Mouse (Mus musculus) hindbrain, postnatal 0 days (tissue): ENCODE data around the gene Six4. TPM values are rescaled to one million over a fixed set of nuclear protein-coding genes. Genes with fewer than 3 reads are reported as not detected.
"Not testable (repeated sequence)": the region's sequence is repeated elsewhere in the genome, so short reads cannot be mapped to it uniquely, and the experiment has no call there.

ENCODE experiments used
- ATAC-seq: fragments of 200-750 bp; cut with Nextera tagmentation; 2 replicates; pipeline ENCODE4 v1.8.0; 2017; ENCODE audit warnings: mild to moderate bottlenecking, moderate TSS enrichment, moderate library complexity
- DNase-seq: peaks from one replicate; pipeline ENCODE4 v3.0.0-alpha.2; 2015; ENCODE audit warnings: low spot score
- H3K27ac ChIP-seq: fragments of 300-500 bp; sonication (generic); 2 replicates; pipeline ENCODE4 v1.5.1; 2014; ENCODE audit warnings: mild to moderate bottlenecking
- H3K27me3 ChIP-seq: fragments of 300-500 bp; sonication (generic); 2 replicates; pipeline ENCODE4 v1.6.1; 2014; ENCODE audit warnings: low read length, mixed read lengths; ENCODE audit not compliant: insufficient read depth
- H3K36me3 ChIP-seq: fragments of 300-500 bp; sonication (generic); 2 replicates; pipeline ENCODE4 v1.6.1; 2014; ENCODE audit warnings: low read length, mixed read lengths; ENCODE audit not compliant: insufficient read depth
- H3K4me1 ChIP-seq: fragments of 300-500 bp; sonication (generic); 2 replicates; pipeline ENCODE4 v1.6.1; 2014; ENCODE audit warnings: antibody characterized with exemption, low read length, mixed read lengths; ENCODE audit not compliant: insufficient read depth
- H3K4me2 ChIP-seq: fragments of 300-500 bp; sonication (generic); 2 replicates; pipeline ENCODE4 v1.6.1; 2014; ENCODE audit warnings: low read depth, mild to moderate bottlenecking, low read length, moderate library complexity, mixed read lengths
- H3K4me3 ChIP-seq: fragments of 300-500 bp; sonication (generic); 2 replicates; pipeline ENCODE4 v1.5.1; 2014; ENCODE audit warnings: low read length
- H3K9ac ChIP-seq: fragments of 300-500 bp; sonication (generic); replicated peaks from 2 replicates; pipeline ENCODE4 v1.6.1; 2014; ENCODE audit warnings: mild to moderate bottlenecking, low read length, moderate library complexity, mixed read lengths
- H3K9me3 ChIP-seq: fragments of 300-500 bp; sonication (generic); 2 replicates; pipeline ENCODE4 v1.6.1; 2016; ENCODE audit warnings: low read length, mixed read lengths
- CTCF ChIP-seq: IDR thresholded peaks from 2 replicates; pipeline ENCODE4 v1.5.1; 2016; ENCODE audit warnings: antibody characterized with exemption, control low read depth, low read depth
- WGBS: fragments of 180-500 bp; shearing (Covaris S2); extraction: QIAGEN DNeasy Blood & Tissue Kit; methylation state at CpG from one replicate; pipeline ENCODE4 v1.1.7; 2014; 5-methylcytosine and 5-hydroxymethylcytosine counted together
- polyA plus RNA-seq: library from polyadenylated mRNA; unstranded; fragments of >200 nt; fragmentation: Nextera tagmentation; extraction: Ambion mirVana; gene quantifications from 2 replicates; pipeline ENCODE4 v1.2.1, GENCODE M21; 2015
- total RNA-seq: library from RNA; depleted of rRNA; stranded (reverse); fragments of >200 nt; gene quantifications from 2 replicates; pipeline ENCODE4 v1.2.3, GENCODE M21; 2014

Six4 gene
- total and polyA plus RNA-seq, 2 experiments from 2014 or later, result 0.26 to 1.6 TPM

- no peak overlapping the region for H3K4me3 ChIP-seq
- no peaks in the 10 kb centered on the region for H3K27me3 ChIP-seq
- no peak for TF ChIP-seq CTCF
- H3K9me3 ChIP-seq, result 0 out of 2 replicates have a peak, but pooled peaks cover 3% of the 10 kb centered on the region
- no peak overlapping the region for H3K4me2 ChIP-seq
- 92% methylated on average over 2 of the region's 2 CpGs for WGBS
- H3K27ac ChIP-seq, result no peak overlapping the region
- H3K36me3 ChIP-seq, result no peaks in the 10 kb centered on the region; the same call in 1 of the 2 replicates
- DNase-seq, result no peak
- no peak overlapping the region for H3K9ac ChIP-seq
- ATAC-seq, result no peak
- no peaks in the 10 kb centered on the region; the same call in 1 of the 2 replicates for H3K4me1 ChIP-seq
These were observed 5.4 kb downstream of the Six4 start for GRCm38 (mm10) chr12:73107821-73108220.

GRCm38 (mm10) chr12:73103713-73104112, 9.5 kb downstream of the Six4 start:
- Histone ChIP-seq H3K27me3 (no peaks in the 10 kb centered on the region), H3K36me3 (no peaks in the 10 kb centered on the region; the same call in 1 of the 2 replicates), H3K4me1 (no peaks in the 10 kb centered on the region), H3K4me3 (no peak overlapping the region), H3K27ac (no peak overlapping the region), H3K4me2 (no peak overlapping the region), H3K9me3 (0 out of 2 replicates have a peak, but pooled peaks cover 3% of the 10 kb centered on the region), H3K9ac (no peak overlapping the region)
- no peak for TF ChIP-seq CTCF
- WGBS, result 92% methylated on average over 12 of the region's 12 CpGs
- DNase-seq (no peak), ATAC-seq (no peak)

- WGBS, result 89% methylated on average over 4 of the region's 4 CpGs
- Histone ChIP-seq H3K9me3 (0 out of 2 replicates have a peak, but pooled peaks cover 3% of the 10 kb centered on the region), H3K4me2 (no peak overlapping the region), H3K4me3 (no peak overlapping the region), H3K27ac (no peak overlapping the region), H3K27me3 (no peaks in the 10 kb centered on the region), H3K9ac (no peak overlapping the region), H3K4me1 (no peaks in the 10 kb centered on the region), H3K36me3 (no peaks in the 10 kb centered on the region; the same call in 1 of the 2 replicates)
- no peak for TF ChIP-seq CTCF
- ATAC-seq (no peak), DNase-seq (no peak)
These were observed 14.7 kb downstream of the Six4 start for GRCm38 (mm10) chr12:73098593-73098992.

GRCm38 (mm10) chr12:73096177-73096576, 17.1 kb downstream of the Six4 start:
- not testable (repeated sequence) for H3K27ac ChIP-seq, H3K4me1 ChIP-seq, H3K9me3 ChIP-seq, H3K4me2 ChIP-seq, DNase-seq, ATAC-seq, H3K4me3 ChIP-seq, H3K36me3 ChIP-seq, H3K27me3 ChIP-seq, H3K9ac ChIP-seq
- WGBS, result 90% methylated on average over 5 of the region's 5 CpGs

GRCm38 (mm10) chr12:73094605-73095004, 18.7 kb downstream of the Six4 start:
- Histone ChIP-seq H3K36me3 (no peaks in the 10 kb centered on the region), H3K27ac (no peak overlapping the region), H3K4me3 (no peak overlapping the region), H3K27me3 (no peaks in the 10 kb centered on the region), H3K4me1 (no peaks in the 10 kb centered on the region), H3K9ac (no peak overlapping the region), H3K4me2 (no peak overlapping the region), H3K9me3 (no peaks in the 10 kb centered on the region)
- ATAC-seq (no peak), DNase-seq (no peak)
- WGBS, result 23% methylated on average over 2 of the region's 2 CpGs
- TF ChIP-seq CTCF, result no peak

GRCm38 (mm10) chr12:73094189-73094588, 19.1 kb downstream of the Six4 start:
- WGBS, result 88% methylated on average over 2 of the region's 2 CpGs
- no peak for ATAC-seq
- no peaks in the 10 kb centered on the region for H3K9me3 ChIP-seq
- no peaks in the 10 kb centered on the region for H3K27me3 ChIP-seq
- no peak overlapping the region for H3K4me2 ChIP-seq
- no peak for DNase-seq
- H3K4me3 ChIP-seq, result no peak overlapping the region
- no peak for TF ChIP-seq CTCF
- H3K4me1 ChIP-seq, result no peaks in the 10 kb centered on the region
- H3K36me3 ChIP-seq, result no peaks in the 10 kb centered on the region
- no peak overlapping the region for H3K27ac ChIP-seq
- no peak overlapping the region for H3K9ac ChIP-seq

- DNase-seq (no peak), ATAC-seq (no peak)
- Histone ChIP-seq H3K27ac (no peak overlapping the region), H3K4me3 (no peak overlapping the region), H3K9me3 (no peaks in the 10 kb centered on the region), H3K4me1 (no peaks in the 10 kb centered on the region), H3K36me3 (no peaks in the 10 kb centered on the region), H3K9ac (no peak overlapping the region), H3K27me3 (no peaks in the 10 kb centered on the region), H3K4me2 (no peak overlapping the region)
- no peak for TF ChIP-seq CTCF
- WGBS, result 81% methylated on average over 7 of the region's 7 CpGs
These were observed 22.5 kb downstream of the Six4 start for GRCm38 (mm10) chr12:73090672-73091335.
